Mouse (Mus musculus) liver, postnatal 0 days (tissue): ENCODE measurements at regions not wholly inside any gene's neighbourhood (a gene's known extent, or its start where the extent isn't known, plus 50 kb on each side); places are given as distances from the start of the nearest gene placed in this dataset.

Source experiments
- ATAC-seq: fragments of 200-750 bp; cut with Nextera tagmentation; 2 replicates; pipeline ENCODE4 v1.8.0; 2017; ENCODE audit warnings: mild to moderate bottlenecking, moderate library complexity
- DNase-seq: peaks from one replicate; pipeline ENCODE4 v3.0.0-alpha.2; 2016
- H3K27ac ChIP-seq: fragments of 300-500 bp; sonication (generic); 2 replicates; pipeline ENCODE4 v1.5.1; 2014; ENCODE audit warnings: antibody characterized with exemption, moderate library complexity, mild to moderate bottlenecking, low read depth
- H3K27me3 ChIP-seq: fragments of 300-500 bp; sonication (generic); 2 replicates; pipeline ENCODE4 v1.6.1; 2014; ENCODE audit warnings: low read length, control low read depth, mixed read lengths; ENCODE audit not compliant: insufficient read depth
- H3K36me3 ChIP-seq: fragments of 300-500 bp; sonication (generic); replicated peaks from 2 replicates; pipeline ENCODE4 v1.6.1; 2014; ENCODE audit warnings: mild to moderate bottlenecking, control low read depth, low read length, moderate library complexity, mixed read lengths; ENCODE audit not compliant: insufficient read depth
- H3K4me1 ChIP-seq: fragments of 300-500 bp; sonication (generic); 2 replicates; pipeline ENCODE4 v1.6.1; 2014; ENCODE audit warnings: antibody characterized with exemption, mild to moderate bottlenecking, control low read depth; ENCODE audit not compliant: insufficient read depth
- H3K4me2 ChIP-seq: fragments of 300-500 bp; sonication (generic); 2 replicates; pipeline ENCODE4 v1.6.1; 2014; ENCODE audit warnings: low read depth, mild to moderate bottlenecking, low read length, moderate library complexity, mixed read lengths
- H3K4me3 ChIP-seq: fragments of 300-500 bp; sonication (generic); 2 replicates; pipeline ENCODE4 v1.5.1; 2014; ENCODE audit warnings: low read depth, low read length
- H3K9ac ChIP-seq: fragments of 300-500 bp; sonication (generic); replicated peaks from 2 replicates; pipeline ENCODE4 v1.6.1; 2014; ENCODE audit warnings: mild to moderate bottlenecking, moderate library complexity
- H3K9me3 ChIP-seq: fragments of 300-500 bp; sonication (generic); 2 replicates; pipeline ENCODE4 v1.6.1; 2016; ENCODE audit warnings: mild to moderate bottlenecking, control low read depth, low read length, mixed read lengths
- CTCF ChIP-seq: sonication (generic); IDR thresholded peaks from 2 replicates; pipeline ENCODE4 v1.5.1; 2016; ENCODE audit warnings: antibody characterized with exemption, low read depth
- EP300 ChIP-seq: IDR thresholded peaks from 2 replicates; pipeline ENCODE4 v1.6.1; 2016; ENCODE audit warnings: antibody characterized with exemption, low read depth, mild to moderate bottlenecking
- WGBS: fragments of 180-500 bp; shearing (Covaris S2); extraction: QIAGEN DNeasy Blood & Tissue Kit; methylation state at CpG from one replicate; pipeline ENCODE4 v1.1.7; 2014; ENCODE audit not compliant: insufficient replicate concordance; 5-methylcytosine and 5-hydroxymethylcytosine counted together

- Histone ChIP-seq H3K27me3 (no peaks in the 10 kb centered on the region), H3K4me2 (no peak overlapping the region), H3K27ac (no peak overlapping the region), H3K36me3 (no peaks in the 10 kb centered on the region), H3K9ac (no peak overlapping the region), H3K9me3 (no peaks in the 10 kb centered on the region), H3K4me3 (no peak overlapping the region), H3K4me1 (no peaks in the 10 kb centered on the region)
- no peak for DNase-seq
- WGBS: 73% methylated on average over 1 of the region's 1 CpGs
- TF ChIP-seq EP300 (no peak), CTCF (no peak)
- no peak for ATAC-seq
Measured at GRCm38 (mm10) chr12:35641741-35642140, 106.9 kb upstream of the Ahr start.

- Histone ChIP-seq H3K36me3 (no peaks in the 10 kb centered on the region), H3K27me3 (no peaks in the 10 kb centered on the region), H3K9me3 (no peaks in the 10 kb centered on the region), H3K9ac (no peak overlapping the region), H3K4me2 (no peak overlapping the region), H3K4me3 (no peak overlapping the region), H3K27ac (no peak overlapping the region), H3K4me1 (no peaks in the 10 kb centered on the region)
- TF ChIP-seq CTCF (no peak), EP300 (no peak)
- WGBS: 47% methylated on average over 3 of the region's 3 CpGs
- no peak for ATAC-seq
- DNase-seq: no peak
Measured at GRCm38 (mm10) chr12:35640911-35641345, 106.1 kb upstream of the Ahr start.

- no peak overlapping the region for H3K9ac ChIP-seq
- TF ChIP-seq CTCF: no peak
- TF ChIP-seq EP300: no peak
- ATAC-seq: no peak
- no peak overlapping the region for H3K4me3 ChIP-seq
- H3K4me1 ChIP-seq: no peaks in the 10 kb centered on the region
- no peaks in the 10 kb centered on the region for H3K36me3 ChIP-seq
- WGBS: 47% methylated on average over 3 of the region's 3 CpGs
- DNase-seq: no peak
- no peaks in the 10 kb centered on the region for H3K9me3 ChIP-seq
- H3K4me2 ChIP-seq: no peak overlapping the region
- H3K27ac ChIP-seq: no peak overlapping the region
- no peaks in the 10 kb centered on the region for H3K27me3 ChIP-seq
Measured at GRCm38 (mm10) chr12:35623484-35623883, 88.6 kb upstream of the Ahr start.

GRCm38 (mm10) chr12:35614885-35615284 lies 80.0 kb upstream of the Ahr start:
- Histone ChIP-seq H3K9me3 (no peaks in the 10 kb centered on the region), H3K27me3 (no peaks in the 10 kb centered on the region), H3K27ac (no peak overlapping the region), H3K4me2 (no peak overlapping the region), H3K4me3 (no peak overlapping the region), H3K9ac (no peak overlapping the region), H3K4me1 (0 out of 2 replicates have a peak, but pooled peaks cover 7% of the 10 kb centered on the region), H3K36me3 (no peaks in the 10 kb centered on the region)
- no peak for ATAC-seq
- no peak for TF ChIP-seq EP300
- no peak for TF ChIP-seq CTCF
- 23% methylated on average over 4 of the region's 4 CpGs for WGBS
- DNase-seq: no peak

- 67% methylated on average over 1 of the region's 1 CpGs for WGBS
- H3K27ac ChIP-seq: no peak overlapping the region
- no peak overlapping the region for H3K9ac ChIP-seq
- H3K4me1 ChIP-seq: no peaks in the 10 kb centered on the region
- no peak for ATAC-seq
- no peaks in the 10 kb centered on the region for H3K9me3 ChIP-seq
- H3K27me3 ChIP-seq: no peaks in the 10 kb centered on the region
- H3K4me3 ChIP-seq: no peak overlapping the region
- TF ChIP-seq CTCF (no peak), EP300 (no peak)
- no peak for DNase-seq
- H3K4me2 ChIP-seq: no peak overlapping the region
- no peaks in the 10 kb centered on the region for H3K36me3 ChIP-seq
Measured at GRCm38 (mm10) chr12:35607652-35608051, 72.8 kb upstream of the Ahr start.

- 74% methylated on average over 1 of the region's 1 CpGs for WGBS
- Histone ChIP-seq H3K27ac (no peak overlapping the region), H3K36me3 (no peaks in the 10 kb centered on the region), H3K4me3 (no peak overlapping the region), H3K27me3 (no peaks in the 10 kb centered on the region), H3K9ac (no peak overlapping the region), H3K4me1 (no peaks in the 10 kb centered on the region), H3K9me3 (no peaks in the 10 kb centered on the region), H3K4me2 (no peak overlapping the region)
- DNase-seq (no peak), ATAC-seq (no peak)
- no peak for TF ChIP-seq EP300
- no peak for TF ChIP-seq CTCF
Measured at GRCm38 (mm10) chr12:35603742-35604141, 68.9 kb upstream of the Ahr start.

GRCm38 (mm10) chr12:35602589-35602988 lies 67.8 kb upstream of the Ahr start:
- H3K9ac ChIP-seq: no peak overlapping the region
- H3K36me3 ChIP-seq: no peaks in the 10 kb centered on the region
- no peaks in the 10 kb centered on the region for H3K9me3 ChIP-seq
- no peak for TF ChIP-seq EP300
- TF ChIP-seq CTCF: no peak
- H3K4me1 ChIP-seq: no peaks in the 10 kb centered on the region
- no peak for DNase-seq
- no peak for ATAC-seq
- no peak overlapping the region for H3K27ac ChIP-seq
- no peak overlapping the region for H3K4me2 ChIP-seq
- WGBS: 79% methylated on average over 3 of the region's 3 CpGs
- no peaks in the 10 kb centered on the region for H3K27me3 ChIP-seq
- H3K4me3 ChIP-seq: no peak overlapping the region
